Mouse (Mus musculus) frontal cortex, postnatal 25 days (tissue): ENCODE data around the gene Usp21.
A peak's percentile ranks its signal among the peaks of the same experiment; 100 is the strongest.

ENCODE experiments used
- DNase-seq, 2 experiments: peaks; one replicate each; pipeline ENCODE4 v3.0.0; 2022; ENCODE audit warnings: low spot score in 2 of 2

Usp21 gene

DNA sequence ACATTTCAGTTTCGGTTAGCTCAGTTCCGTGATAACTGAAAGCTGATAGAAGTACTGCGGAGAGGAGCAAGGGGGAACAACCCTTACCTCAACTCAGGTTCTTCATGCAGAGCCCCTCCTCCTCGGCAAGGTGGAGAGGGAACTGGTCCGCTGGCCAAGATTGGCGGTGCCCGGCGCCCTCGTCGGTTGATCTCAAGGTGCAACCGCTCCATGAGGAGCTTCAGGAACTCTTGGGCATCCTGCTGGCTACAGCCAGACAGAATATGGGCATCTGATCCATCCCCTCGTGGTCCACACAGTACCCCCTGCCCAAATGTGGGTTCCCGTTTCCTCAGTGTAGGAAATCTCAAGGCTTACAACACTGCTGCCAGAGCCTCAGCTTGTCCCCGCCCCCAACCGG lies 3.3 kb downstream of the Usp21 start:
- DNase-seq: no peak

DNA sequence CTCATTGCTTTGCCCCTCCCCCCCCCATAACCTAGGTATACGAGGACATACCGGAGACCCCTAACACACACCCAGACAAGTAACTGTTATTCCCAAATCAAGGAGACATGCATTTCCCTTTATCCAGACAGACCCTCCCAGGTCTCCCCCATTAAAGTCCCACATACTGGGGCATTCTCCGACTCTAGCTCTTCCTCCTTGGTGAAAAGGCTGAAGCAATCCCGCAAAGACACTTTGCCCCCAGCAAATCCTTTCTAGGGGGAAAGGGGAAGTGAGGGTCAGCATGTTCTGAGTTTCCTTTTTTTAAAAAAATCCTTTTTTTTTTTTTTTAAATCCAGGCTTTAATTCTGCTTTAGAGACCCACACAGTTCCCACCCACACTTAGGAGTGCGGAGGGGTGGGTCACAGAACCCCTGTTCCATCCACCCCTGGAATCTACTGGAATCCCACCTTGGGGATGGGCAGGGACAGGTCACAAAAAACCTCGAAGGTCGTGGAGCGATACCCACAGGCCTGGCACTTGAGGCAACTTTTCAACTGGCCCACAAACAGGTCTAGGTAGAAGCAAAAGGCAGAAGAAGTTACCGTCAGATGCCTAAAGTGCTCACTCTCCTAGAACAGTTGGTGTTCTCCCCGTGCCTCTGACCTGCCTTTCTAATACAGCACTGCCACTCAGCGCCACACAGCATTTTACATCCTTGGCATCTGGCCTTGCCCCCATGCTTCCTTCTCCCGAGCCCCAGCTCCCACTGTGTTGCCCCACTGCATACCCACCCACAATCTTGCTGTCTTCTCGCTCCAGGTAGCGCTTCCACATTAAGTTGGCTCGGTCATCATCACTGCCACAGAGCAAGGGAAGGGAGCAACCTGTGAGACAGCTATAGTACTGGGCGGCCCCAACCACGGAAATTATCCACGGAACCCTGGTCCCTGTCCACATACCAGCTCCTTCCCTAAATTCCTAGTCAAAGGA lies 4.3 kb downstream of the Usp21 start:
- DNase-seq: no peak

DNA sequence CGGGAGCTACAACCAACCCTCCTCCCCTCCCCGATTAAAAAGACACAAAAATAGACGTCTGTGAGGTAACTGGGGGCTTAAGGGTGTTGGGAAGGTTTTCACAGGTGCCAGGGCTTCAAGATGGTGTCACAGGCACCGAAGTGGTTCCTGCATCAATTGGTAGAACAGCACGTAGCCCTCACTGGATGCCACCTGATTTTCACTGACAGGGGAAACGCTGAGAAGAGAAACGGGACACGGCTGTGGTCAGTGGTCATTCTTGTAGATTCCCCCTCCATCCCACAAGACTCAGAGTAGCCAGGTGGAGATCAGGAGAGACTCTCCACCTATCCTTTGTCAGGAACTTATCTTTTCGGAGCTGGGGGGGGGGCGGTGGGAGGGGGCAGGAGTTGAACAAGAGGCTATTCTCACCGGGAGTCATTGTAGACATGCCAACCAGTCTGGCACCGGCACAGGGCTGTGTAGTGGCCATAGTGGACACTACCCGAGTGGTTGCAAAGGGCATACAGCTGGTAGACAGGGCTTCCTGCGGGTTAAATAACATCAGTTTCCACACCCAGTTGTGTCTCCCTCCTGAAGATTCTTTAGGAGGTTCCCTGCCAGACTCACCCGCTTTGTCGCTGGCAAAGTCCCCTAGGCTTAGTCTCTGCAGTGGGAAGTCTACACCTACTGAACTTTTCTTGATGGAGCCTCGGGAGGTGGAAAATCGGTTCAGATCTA lies 5.5 kb downstream of the Usp21 start:
- DNase-seq: no peak

DNA sequence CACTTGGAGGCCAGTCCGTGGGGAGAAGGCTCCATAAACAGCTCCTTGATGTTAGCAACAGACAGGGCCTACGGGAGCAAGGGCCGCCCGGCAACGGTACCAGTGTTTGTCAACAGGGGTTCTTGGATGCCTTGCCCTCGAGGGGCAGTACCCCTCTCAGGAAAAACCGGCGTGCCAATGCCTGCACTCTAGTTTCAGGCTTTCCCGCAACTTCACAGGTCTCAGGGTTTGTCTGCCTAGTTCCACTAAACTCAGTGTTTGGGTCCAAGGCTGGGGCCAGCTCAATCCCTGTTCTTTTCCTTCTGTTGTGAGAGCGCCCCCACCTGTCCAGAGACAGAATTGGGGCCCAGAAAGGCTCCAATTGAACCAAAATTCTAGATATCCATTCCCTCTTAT lies 6.3 kb downstream of the Usp21 start:
- peak; percentile 61 to 70 for DNase-seq

DNA sequence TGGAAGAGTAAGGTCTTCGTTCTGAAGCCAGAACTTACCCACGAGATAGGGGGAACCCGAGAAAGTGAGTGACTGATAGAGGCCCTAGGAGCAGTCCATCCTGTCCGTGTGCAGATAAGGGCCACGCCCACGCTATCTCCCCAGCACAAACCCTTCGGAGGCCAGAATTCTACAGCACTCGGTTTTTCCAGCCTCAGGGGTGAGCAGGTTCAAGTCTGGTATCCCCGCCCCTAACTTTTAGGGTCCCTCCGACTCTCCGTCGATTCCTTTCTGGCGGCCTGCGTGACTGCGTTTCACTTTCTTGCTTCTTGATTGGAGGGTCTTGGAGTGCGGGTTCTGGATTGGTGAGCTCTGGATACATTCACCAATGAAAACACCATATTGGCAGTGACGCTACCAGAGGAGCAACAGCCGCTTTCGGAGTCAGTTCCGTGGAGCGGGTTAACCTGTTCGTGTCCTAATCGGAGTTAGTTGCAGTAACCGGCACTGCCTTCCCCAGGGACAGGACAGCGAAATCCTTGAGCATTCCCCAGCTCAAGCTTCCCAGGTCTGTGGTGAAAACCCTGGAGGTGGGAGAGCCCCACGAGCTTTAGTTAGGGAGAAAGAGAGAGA lies 6.8 kb downstream of the Usp21 start, which contains the start of gene Ppox:
Gene Ppox, minus strand, starts transcription at position 271 of the 612 bp plus-strand sequence.
- DNase-seq: peak; percentile 75 to 91

DNA sequence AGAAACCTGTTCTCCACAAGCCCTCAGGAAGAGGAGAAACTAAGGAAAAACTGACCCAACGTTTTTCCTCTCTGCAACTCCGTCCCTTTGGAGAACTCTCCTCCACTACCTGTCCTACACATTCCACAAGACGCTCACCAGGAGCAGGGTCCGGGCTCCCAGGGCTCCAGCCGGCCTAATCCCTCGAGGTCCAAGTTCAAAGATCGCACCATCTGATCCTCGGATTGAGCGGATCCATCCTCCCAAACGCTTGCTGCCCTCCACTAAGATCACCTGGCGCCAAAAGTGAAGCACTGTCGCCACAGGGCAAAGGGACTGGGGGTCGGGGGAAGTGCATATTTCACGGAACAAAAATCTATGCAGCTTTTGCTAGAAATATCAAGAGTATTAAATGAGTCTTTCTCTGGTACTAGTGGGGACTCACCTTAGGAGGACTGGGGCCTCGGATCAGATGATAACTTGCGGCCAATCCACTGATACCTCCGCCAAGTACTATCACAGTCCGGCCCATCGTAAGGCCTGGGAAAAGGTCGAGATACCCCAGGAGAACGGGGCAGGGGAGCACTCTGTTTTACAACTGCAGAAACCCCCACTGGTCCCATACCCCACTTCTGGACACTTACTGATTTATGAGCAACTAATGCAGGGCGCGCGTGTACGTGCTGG lies 7.4 kb downstream of the Usp21 start:
- DNase-seq: no peak

DNA sequence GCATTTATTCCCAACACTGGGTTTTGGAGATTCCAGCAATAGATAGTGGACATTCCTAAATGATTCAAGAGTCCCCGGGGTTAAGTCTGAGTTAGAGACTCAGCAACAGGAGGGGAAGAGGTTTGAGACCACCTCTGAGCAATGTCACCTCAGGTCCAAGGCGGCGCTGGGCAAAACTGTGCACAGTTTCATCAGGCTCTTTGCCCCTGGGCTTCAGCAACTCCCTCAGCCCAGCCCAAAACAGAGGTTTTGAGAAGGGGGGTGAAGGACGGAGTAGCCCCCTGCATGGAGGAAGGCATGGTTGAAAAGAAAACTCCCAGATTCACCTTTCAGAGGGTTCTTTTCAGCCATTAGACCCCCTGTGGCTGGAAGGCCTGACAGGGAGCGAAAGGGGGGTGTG lies 8.1 kb downstream of the Usp21 start:
- no peak for DNase-seq

DNA sequence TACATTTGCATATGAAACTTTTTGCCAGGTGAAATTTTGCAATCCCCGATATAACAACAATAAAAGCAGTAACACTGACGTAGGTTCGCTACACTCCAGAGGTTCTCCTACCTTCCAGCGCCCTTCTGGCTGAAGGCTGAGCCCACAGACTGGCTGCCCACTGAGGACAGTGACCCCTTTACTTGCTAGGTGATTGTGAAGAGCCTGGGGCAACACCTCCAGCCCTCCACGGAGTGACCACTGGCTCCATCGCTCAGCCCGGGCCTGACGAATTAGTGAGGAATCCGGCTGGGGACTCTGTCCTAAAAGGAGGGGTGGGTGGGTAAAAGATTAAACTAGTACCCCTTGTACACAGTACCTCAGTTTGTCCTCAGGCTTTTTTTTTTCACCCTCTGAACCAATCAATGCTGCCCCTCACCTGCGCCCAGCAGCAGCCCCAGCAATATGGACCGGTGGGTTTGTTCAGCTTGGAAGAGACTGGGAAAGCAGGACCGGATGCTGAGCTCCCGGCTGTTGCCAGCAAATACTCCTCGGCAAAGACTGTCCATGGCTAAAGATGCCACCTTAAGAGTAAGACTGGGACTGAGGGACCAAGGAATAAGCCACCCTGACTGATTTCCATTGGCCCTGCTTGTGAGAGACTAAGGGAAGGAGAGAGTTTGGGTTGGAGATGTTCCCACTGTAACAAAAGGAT lies 8.6 kb downstream of the Usp21 start:
- no peak for DNase-seq

DNA sequence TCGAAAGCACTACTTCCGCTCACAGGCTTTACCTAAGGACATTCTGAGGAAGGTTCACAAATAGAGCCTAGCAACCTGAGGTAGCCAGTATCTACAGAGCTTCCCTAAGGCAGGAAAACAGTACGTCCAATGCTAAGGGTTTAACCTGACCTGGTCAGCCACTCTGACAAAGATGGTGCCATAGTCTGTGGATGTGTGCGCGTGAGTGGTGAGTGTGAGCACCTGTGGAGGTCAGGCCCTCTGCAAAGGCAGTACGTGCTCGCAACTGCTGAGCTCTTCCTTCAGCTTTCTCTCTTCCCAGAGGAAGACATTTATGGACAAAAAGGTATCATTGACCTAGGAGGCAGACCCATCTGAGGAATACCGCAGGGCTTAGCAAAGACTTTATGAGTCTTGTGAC lies 9.4 kb downstream of the Usp21 start:
- no peak for DNase-seq

DNA sequence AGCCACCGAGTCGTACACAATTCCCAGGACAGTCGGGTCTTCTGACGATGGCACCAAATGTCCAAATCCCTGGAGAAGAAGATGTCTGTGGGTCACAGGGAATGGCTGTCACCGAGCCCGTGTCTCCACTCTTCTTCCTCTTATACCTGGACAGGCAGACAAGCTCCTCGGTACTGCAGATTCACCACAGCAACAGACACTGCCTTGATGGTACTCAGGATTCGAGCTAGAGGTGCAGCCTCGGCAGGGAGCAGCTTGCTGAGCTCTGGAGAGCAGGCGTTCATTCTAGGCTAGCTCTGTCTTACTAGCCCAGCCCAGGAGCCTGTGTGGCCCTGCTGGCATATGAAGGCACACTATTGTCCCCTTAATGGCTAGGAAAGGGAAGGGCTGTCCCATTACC lies 10.1 kb downstream of the Usp21 start:
- DNase-seq: no peak

DNA sequence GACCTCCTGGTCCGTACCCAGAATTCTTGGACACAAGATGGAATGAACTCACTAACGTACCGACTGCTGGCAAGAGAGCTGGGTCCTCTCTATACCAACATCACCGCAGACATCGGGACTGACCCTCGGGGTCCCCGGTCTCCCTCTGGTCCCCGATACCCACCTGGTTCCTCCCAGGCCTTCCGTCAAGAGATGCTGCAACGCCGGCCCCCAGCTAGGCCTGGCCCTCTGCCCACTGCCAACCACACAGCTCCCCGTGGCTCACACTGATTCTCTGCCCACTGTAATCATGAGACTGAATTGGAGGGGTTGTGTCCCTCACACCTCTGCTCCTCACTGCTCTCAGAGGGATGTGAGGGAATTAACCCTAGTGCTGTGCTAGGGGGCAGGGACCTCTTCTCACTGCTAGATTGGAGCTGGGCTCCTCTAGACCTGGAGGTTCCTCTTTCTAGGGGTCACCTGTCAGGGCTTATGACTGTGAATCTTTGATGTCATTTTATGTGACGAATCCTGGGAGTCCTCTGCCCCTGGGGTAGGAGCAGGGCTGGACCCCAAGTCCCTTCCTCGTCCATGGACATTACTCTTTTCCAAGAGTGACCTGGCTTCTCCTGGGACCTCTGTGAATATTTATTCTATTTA lies 11.6 kb downstream of the Usp21 start:
- no peak for DNase-seq

DNA sequence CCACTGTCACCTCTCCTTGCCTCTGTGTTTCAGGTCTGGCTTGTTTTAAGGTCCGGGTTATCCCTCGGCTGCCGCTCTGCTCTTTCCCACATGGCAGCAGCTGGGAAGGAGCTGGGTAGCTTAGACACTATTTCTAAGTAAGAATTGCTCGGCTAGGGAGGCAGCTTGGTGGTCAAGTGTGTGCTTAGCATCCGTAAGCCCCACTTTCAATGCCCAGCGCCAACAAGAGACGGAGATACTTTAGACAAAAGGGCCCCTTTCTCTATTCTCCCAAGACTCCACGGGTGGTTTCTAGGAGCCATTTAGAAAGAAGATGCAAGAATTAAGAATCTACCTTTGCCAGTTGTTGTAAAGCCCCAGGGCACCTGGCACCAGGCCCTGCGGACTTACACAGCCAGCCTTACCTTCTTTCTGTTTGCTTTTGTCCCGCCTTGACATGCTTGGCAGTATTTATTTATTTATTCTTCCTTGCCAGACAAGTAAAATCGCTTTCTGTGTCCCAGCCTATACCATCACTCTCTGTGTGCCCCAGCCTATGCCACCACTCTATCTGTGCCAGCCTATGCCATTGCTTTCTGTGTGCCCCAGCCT lies 12.6 kb downstream of the Usp21 start:
- DNase-seq: no peak

DNA sequence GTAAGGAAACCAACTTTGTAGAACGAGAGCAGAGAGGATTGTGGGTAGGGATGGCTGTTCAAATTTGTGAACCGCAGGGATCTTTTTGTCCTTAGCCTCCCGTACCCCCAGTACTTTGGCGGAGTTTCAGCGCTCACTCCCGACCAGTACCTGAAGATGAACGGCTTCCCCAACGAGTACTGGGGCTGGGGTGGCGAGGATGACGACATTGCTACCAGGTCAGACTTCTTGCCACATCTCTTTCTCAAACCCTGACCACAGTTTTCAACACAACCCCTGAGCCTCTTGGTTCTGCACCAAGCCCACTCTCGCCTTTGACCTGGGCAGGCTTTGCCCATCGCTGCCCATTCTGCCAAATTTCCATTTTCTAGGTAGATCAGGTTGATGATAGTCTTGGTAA lies 13.6 kb downstream of the Usp21 start:
- no peak for DNase-seq

DNA sequence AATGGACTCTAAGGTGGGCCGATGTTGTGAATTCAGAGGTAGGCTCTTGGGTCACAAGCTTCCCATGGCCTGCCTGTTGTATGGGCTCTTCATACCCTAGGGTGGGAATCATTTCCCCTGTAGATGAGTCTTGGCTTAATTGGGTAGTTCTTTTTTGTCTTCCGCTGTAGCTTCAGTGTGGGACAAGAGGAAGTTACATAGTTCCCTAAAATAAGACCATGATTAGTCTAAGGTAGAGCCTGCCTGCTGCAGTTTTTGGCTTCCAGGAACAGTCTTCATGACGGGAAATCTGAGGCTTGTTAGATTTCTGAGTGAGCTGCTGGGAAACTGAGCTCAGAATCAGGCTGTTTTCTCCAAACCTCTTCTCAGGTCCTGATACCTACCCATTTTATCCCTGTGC lies 15.7 kb downstream of the Usp21 start:
- no peak for DNase-seq

DNA sequence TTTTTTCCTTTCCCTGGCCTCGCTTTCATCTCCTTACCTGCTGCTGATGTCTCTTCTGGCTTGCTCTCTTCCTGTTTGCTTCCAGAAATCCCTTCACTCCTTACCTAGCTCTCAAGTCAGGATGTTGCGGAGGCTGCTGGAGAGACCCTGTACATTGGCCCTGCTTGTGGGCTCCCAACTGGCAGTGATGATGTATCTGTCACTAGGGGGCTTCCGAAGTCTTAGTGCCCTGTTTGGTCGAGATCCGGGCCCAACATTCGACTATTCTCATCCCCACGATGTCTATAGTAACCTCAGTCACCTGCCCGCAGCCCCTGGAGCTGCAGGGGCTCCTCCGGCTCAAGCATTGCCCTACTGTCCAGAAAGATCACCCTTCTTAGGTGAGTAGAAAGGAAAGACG lies 16.2 kb downstream of the Usp21 start:
- no peak for DNase-seq

DNA sequence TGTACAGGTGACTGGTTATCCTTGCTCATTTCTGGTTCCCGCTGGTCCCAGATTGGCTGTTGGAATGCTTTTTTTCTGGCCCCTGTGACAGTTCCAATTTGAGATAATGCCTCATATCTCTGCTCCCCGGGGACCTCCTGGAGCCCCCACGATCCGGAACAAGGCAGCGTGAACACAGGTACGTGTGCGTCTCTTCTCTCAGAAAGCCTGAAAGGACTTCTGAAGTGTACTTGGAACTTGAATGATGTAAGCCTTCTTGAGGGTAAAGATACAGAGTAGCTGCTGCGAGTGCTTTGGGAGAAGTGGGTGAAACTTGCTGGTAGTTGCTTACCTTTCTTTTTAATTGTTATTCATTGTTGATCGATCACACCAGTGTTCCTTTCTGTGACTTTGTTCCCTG lies 16.6 kb downstream of the Usp21 start:
- no peak for DNase-seq

DNA sequence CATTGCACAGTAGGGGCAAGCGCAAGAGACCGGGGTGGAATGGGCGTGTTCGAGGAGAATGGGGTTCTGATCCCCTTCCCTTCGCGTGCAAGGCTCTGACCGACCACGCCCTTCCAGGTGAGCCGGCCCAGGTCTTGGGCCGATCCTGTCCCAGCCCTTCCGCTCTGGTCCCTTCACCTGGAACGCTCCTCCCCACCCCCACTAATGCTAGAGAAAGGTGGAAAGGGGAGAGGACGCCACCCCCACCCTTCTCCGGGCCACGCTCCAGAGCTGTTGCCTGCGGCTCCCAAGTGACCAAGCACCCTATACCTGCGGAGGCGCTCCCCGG lies 17.3 kb downstream of the Usp21 start:
- no peak for DNase-seq

DNA sequence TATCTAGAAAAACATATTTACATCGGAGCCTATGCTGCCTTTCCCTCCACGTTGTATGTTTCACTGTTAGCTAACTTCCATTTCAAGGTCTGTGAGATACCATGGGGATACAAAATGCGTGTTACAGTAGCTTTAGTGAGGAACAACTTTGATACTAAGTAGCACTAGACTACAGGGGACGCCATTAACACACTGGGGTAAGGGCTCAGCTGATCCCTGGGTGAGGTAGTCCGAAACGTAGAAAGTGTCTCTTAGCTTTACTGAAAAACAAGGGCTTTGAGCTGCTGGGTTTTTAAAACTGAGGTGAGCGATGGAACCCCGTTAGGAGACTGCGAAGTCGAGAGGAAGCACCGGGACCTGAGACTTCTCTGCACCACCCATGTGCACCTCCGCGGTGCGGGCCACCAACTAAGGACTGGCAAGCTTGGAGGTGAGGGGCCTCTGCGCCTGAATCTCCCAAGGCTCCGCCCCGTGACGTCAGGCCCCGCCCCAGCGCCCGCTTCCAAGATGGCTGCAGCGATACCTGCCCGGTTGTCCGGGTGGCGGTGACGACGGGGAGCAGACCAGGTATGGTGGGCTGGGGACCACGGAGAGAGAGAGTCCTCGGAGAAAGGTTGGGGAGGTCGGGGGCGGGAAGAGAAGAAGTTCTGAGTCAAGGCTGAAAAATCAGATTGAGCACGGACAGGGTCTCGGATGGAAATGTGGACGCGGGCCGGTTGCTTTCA lies 17.8 kb downstream of the Usp21 start, which contains the start of gene B4galt3:
Gene B4galt3, plus strand, starts transcription at position 481 of the 725 bp plus-strand sequence.
- peak; percentile 93 to 95 for DNase-seq

DNA sequence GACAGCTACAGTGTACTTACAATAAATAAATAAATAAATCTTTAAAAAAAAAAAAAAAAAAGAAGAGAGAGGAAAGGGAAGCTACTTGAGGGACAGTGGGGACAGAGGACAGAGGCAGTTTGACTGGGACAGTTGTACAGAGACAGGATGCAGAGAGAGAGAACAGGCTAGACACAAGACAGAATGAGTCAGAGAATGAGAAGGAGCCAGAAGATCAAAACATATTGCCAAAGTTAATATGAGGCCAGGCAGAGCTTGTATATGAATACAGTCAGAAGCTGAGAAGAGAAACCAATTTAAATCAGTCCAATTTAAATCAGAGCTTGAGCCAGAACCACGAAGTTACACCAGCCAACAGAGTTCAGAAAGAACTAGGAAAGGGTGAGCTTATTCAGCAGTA lies 19.4 kb downstream of the Usp21 start:
- DNase-seq: no peak
